Mouse (Mus musculus) lung, postnatal 4 days (tissue): ENCODE measurements around the gene Osbpl2.
A peak's percentile ranks its signal among the peaks of the same experiment; 100 is the strongest.

Experiments
- DNase-seq, 2 experiments: peaks; one replicate each; pipeline ENCODE4 v3.0.0; 2021

Gene Osbpl2

GRCm38 (mm10) chr2:180165855-180166254 is 46.7 kb downstream of the Osbpl2 start:
- no peak for DNase-seq

DNA sequence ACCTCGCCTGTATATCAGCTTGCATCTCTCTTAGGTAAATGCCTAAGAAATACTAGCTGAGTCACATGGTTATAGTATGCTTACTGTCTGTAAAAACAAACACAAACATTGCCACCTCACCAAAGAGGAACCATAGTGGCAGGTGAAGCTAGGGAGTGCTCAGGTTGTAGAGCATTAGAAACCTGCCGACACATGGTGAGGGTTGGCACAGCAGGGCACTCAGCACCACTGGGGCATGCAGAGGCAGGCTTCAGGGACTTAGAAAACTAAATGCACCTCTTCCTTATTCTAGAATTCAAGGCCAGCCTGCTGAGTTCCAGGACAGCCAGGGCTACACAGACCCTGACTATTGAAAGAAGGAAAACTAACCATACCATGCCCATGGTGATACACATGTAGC is 47.8 kb downstream of the Osbpl2 start:
- DNase-seq, result no peak

DNA sequence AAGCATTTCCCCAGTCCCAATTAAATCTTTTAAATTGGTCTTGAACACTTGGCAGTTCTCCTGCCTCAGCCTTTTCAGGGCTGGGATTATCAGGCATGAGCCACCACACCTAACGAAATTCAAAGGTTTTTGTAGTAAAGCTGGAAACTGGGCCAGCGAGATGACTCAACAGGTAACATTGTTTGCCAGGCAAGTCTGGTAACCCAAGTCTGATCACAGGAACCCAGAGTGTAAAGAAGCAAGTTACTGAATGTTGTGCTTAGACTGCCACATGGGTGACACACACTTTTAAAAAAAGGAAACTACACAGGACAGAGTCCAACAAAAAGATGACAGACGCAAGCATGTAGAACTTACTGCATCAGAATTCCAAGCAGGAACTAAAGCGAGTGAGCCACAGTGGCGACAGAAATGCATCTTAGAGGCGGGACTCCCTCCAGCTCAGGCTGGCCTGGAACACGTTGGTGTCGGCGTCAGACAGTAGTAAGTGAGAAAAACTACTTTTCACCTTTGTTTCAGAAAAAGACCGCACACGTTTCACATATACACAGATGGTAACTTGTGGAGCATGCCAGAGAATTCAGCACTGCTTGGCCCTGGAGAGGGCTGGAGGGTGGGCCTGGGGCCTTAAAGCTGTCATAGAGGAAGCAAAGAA is 51.2 kb downstream of the Osbpl2 start:
- DNase-seq, result no peak

GRCm38 (mm10) chr2:180170806-180171521 is 51.9 kb downstream of the Osbpl2 start, which contains the start of gene Adrm1:
TSS of gene Adrm1 (plus strand) at chr2:180171485.
- peak; percentile 98 to 99 for DNase-seq

GRCm38 (mm10) chr2:180171522-180172070 is 52.5 kb downstream of the Osbpl2 start:
- no peak for DNase-seq

GRCm38 (mm10) chr2:180172152-180172551 is 53.0 kb downstream of the Osbpl2 start:
- no peak for DNase-seq

DNA sequence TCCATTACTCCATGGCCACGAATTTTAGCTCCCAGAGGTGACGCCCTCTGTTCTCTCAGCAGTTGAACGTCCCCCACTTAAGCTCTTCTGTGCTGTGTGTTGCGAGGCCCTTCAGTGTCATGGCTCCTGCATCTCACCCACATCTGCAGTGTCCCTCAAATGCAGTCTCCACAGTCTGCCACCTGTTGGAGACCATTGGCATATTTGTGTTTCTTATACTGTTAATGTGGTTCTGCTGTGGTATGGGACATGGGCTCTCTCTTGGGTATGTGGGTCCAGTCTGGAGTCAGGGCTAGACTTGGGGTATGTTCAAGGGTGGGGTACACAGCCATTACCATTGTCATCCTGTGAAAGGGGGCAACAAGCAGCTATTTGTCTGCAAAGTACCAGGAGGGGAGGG is 54.1 kb downstream of the Osbpl2 start:
- DNase-seq, result no peak

- DNase-seq, result peak; percentile 48 to 67
Measured at GRCm38 (mm10) chr2:180173711-180174110, 54.6 kb downstream of the Osbpl2 start.

DNA sequence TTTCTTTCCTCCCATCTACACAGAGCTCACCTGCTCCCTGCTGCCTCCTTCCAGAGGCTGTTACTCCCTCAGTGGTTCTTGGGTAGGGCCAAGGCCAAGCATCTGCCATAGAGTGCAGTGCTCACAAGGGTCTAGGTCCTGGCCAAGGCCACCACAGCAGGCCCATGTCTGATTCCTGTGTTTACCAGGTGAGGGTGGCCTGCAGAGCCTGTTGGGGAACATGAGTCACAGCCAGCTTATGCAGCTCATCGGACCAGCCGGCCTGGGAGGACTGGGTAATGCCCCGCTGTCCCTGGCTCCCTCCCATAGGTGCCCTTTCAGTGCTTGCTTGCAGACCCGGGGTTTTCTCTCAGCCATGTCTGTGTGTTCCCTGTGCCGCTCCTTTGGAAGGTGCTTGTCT is 55.0 kb downstream of the Osbpl2 start:
- DNase-seq, result no peak

DNA sequence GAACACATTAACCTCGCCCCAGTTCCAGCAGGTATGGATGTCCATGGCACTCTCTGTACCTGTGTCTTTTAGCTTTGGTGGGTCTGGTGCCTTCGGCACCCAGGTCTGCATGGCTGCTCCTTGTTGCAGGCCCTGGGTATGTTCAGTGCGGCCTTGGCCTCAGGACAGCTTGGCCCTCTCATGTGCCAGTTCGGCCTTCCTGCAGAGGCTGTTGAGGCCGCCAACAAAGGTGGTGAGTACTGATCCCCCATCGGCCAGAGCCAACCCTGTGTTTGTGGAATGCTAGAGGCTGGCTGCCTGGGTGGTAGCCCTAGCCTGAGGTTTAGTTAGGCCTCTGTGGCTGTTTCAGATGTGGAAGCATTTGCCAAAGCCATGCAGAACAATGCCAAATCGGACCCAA is 56.6 kb downstream of the Osbpl2 start:
- no peak for DNase-seq

GRCm38 (mm10) chr2:180181542-180181941 is 62.4 kb downstream of the Osbpl2 start:
- DNase-seq, result no peak

- no peak for DNase-seq
Measured at GRCm38 (mm10) chr2:180184011-180184751, 65.1 kb downstream of the Osbpl2 start.

DNA sequence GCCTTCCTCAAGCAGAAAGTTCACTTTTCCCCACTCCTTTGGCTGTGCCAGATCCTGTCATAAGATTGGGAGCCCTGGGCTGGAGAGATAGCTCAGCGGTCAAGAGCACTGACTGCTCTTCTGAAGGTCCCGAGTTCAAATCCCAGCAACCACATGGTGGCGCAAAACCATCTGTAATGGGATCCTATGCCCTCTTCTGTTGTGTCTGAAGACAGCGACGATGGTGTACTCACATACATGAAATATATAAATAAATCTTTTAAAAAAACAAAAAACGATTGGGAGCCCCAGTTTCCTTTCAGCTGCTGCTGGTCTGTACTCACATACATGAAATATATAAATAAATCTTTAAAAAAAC is 65.6 kb downstream of the Osbpl2 start:
- no peak for DNase-seq

GRCm38 (mm10) chr2:180185686-180186085 is 66.6 kb downstream of the Osbpl2 start:
- DNase-seq, result no peak

GRCm38 (mm10) chr2:180187362-180187761 is 68.3 kb downstream of the Osbpl2 start:
- no peak for DNase-seq

DNA sequence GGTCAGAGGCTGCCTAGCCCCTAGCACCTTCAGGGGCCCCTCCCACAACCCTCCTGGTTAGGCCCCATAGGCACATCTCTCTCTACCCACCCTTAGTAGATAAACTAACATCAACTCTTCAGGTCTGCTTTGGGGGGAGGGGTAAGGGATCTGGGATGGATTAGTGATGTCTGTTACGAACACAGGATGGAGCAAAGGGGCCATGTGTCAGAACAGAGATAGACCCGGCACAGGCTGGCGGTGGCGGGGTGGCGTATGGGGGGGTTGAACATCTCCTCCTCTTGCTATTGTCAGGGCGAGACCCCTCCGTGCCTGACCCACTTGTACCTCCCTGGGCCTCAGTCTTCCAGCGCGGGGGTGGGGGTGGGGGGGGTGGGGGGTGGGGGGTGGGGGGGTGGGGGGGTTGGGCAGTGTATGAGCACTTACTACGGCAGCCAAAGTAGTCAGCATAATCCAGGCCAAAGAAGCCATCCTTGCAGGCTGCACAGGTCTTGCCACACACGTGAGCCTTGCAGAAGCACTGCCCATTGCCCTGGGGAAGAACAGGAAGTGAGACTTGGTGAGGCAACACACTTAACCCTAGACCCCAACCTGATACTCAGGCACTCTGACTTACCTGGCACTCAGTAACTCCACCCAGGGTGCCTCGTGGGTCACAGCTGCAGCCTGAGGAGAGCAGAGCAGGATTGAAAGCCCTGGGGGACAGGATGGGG is 77.7 kb downstream of the Osbpl2 start:
- no peak for DNase-seq

GRCm38 (mm10) chr2:180197323-180198037 is 78.4 kb downstream of the Osbpl2 start:
- DNase-seq, result no peak

GRCm38 (mm10) chr2:180198782-180199181 is 79.7 kb downstream of the Osbpl2 start:
- no peak for DNase-seq

DNA sequence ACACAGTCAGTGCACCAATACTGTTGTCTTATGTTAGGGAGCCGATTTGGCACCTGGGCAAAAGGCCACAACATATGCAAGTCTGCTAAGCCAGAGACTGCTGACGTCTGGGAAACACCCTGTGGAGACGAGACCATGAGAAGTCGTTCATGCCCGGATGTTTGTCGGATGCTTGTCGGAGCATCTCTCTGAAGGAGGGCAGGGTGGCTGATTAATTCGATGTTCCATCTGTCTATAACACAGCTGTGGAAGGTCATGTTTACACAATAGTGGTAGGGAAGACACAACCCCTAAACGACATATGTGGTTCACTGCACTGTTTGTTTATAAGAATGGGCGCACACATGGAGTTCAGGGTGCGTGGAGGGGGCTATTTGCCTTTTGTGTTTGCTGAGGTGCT is 81.6 kb downstream of the Osbpl2 start:
- DNase-seq, result peak in 1 of 2 experiments; percentile 61

DNA sequence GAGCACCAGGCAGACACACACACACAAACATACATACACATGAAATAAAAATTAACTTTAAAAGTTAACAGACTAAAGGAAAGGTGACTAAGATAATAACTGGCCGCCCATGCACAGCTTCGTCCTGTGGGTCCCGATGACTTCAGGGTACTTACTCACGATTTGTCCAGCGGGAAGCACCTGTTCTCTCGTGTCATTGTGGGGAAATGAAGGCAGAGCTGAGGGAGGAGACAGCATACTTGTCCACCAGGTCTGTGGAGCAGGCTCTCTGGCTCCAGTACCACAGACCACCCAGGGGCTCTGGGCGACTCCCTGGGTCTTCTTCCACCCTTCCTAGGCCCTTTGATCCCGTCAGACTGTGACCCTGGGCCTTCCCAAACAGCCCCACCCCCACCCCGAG is 82.2 kb downstream of the Osbpl2 start:
- no peak for DNase-seq

- peak in 1 of 2 experiments; percentile 54 for DNase-seq
Measured at GRCm38 (mm10) chr2:180202263-180202662, 83.2 kb downstream of the Osbpl2 start.

GRCm38 (mm10) chr2:180202805-180203204 is 83.7 kb downstream of the Osbpl2 start:
- peak; percentile 80 to 93 for DNase-seq
